Mouse (Mus musculus): ENCODE measurements around the gene 4921507P07Rik.

DNA sequence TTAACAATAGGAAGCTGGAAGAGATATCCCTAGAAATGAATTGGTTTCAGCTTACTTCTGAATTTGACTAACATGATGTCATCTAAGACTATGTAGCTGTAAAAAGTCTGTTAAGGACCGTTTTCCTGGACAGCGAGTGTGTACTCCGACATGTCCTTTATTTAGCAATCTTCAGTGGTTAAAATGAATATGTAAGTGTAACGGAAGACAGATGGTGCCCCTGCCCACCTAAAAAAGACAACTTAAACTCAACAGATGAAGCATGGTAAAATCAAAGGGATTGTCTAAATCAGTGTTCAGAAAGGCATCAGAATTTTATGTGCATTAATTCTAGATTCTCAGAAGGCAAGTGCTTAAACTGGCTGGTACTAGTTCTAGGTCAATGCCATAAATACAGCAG lies 34.0 kb downstream of the 4921507P07Rik start:
- TF ChIP-seq CTCF (IDR thresholded peaks at IDR 0.05; ENCODE audit: low read depth) (no peak), EP300 (optimal IDR thresholded peaks at IDR 0.05) (no peak)

All from stomach, postnatal 0 days (tissue).